Comparison of ENCODE assay signal across 13 mouse cellular contexts in genomic region chr1:144030499-144030898, GRCm38 (mm10). TPM values are rescaled to one million over a fixed set of nuclear protein-coding genes. Genes with fewer than 3 reads are reported as not detected.
DNase-seq lines count a peak whose midpoint lies in the region; ATAC-seq lines count a peak whose summit lies in the region.
"Had no signal": no experiment of that assay in that cellular context is flagged by ENCODE, and none has a peak within 500 bp of the region (broad histone marks: within the 10 kb centered on the region; RNA-seq: fewer than 3 reads in every experiment).

No protein-coding gene starts in this region.

- no peak overlapping the region for H3K4me3 ChIP-seq in hindbrain, embryonic 12.5 days
- H3K4me3 ChIP-seq in hindbrain, embryonic 10.5 days: no peak overlapping the region
- no peak overlapping the region for H3K4me3 ChIP-seq in forebrain, embryonic 12.5 days (replicated peaks)
- no peak overlapping the region for H3K4me3 ChIP-seq in midbrain, embryonic 14.5 days (replicated peaks; ENCODE audit: low read depth, low read length)
- H3K4me3 ChIP-seq: liver, embryonic 15.5 days; neural tube, embryonic 12.5 days; stomach, embryonic 15.5 days had no signal

- H3K27me3 ChIP-seq in hindbrain, embryonic 12.5 days: no peaks in the 10 kb centered on the region
- no peaks in the 10 kb centered on the region for H3K27me3 ChIP-seq in hindbrain, embryonic 10.5 days (ENCODE audit: insufficient read depth, poor library complexity, severe bottlenecking)
- no peaks in the 10 kb centered on the region for H3K27me3 ChIP-seq in forebrain, embryonic 12.5 days
- H3K27me3 ChIP-seq in midbrain, embryonic 14.5 days (ENCODE audit: control insufficient read depth, insufficient read depth, low read length): no peaks in the 10 kb centered on the region
- H3K27me3 ChIP-seq: liver, embryonic 15.5 days; neural tube, embryonic 12.5 days; stomach, embryonic 15.5 days had no signal

- no peak overlapping the region for H3K4me2 ChIP-seq in hindbrain, embryonic 12.5 days (replicated peaks)
- H3K4me2 ChIP-seq in forebrain, embryonic 12.5 days: no peak overlapping the region
- no peak overlapping the region for H3K4me2 ChIP-seq in midbrain, embryonic 14.5 days (ENCODE audit: low read length)
- H3K4me2 ChIP-seq: liver, embryonic 15.5 days; neural tube, embryonic 12.5 days; stomach, embryonic 15.5 days had no signal

- 45% methylated on average over 6 of the region's 6 CpGs for WGBS in hindbrain, embryonic 12.5 days
- 67% methylated on average over 6 of the region's 6 CpGs for WGBS in hindbrain, embryonic 10.5 days
- 30% methylated on average over 6 of the region's 6 CpGs for WGBS in forebrain, embryonic 12.5 days
- WGBS in midbrain, embryonic 14.5 days: 47% methylated on average over 6 of the region's 6 CpGs

- DNase-seq in hindbrain, embryonic 10.5 days (ENCODE audit: low spot score): no peak
- DNase-seq in kidney, adult 9 months: peak; percentile 47
- DNase-seq in midbrain, embryonic 14.5 days: peak; percentile 44
- DNase-seq in right cerebral cortex, postnatal 14 days: no peak
- DNase-seq in right cerebral cortex, postnatal 10 days (ENCODE audit: low spot score in 2 of 2): no peak
- DNase-seq in gastrocnemius, postnatal 14 days: no peak
- DNase-seq: heart, adult 11 months; heart, postnatal 14 days had no signal

- peak; percentile 80 for ATAC-seq in hindbrain, embryonic 12.5 days (ENCODE audit: low FRiP score)
- peak; percentile 93; the same call in 1 of the 2 replicates for ATAC-seq in forebrain, embryonic 12.5 days (ENCODE audit: low FRiP score)
- ATAC-seq in midbrain, embryonic 14.5 days (ENCODE audit: low FRiP score, low TSS enrichment): no peak

- H3K4me1 ChIP-seq in hindbrain, embryonic 12.5 days: 0 out of 2 replicates have a peak, but pooled peaks cover 3% of the 10 kb centered on the region
- H3K4me1 ChIP-seq in hindbrain, embryonic 10.5 days (replicated peaks): no peaks in the 10 kb centered on the region
- no peaks in the 10 kb centered on the region; the same call in 1 of the 2 replicates for H3K4me1 ChIP-seq in forebrain, embryonic 12.5 days
- H3K4me1 ChIP-seq in midbrain, embryonic 14.5 days (ENCODE audit: control insufficient read depth, insufficient read depth, low read length): no peaks in the 10 kb centered on the region
- H3K4me1 ChIP-seq: liver, embryonic 15.5 days; neural tube, embryonic 12.5 days; stomach, embryonic 15.5 days had no signal

- H3K36me3 ChIP-seq in hindbrain, embryonic 12.5 days: no peaks in the 10 kb centered on the region
- H3K36me3 ChIP-seq in hindbrain, embryonic 10.5 days: no peaks in the 10 kb centered on the region
- no peaks in the 10 kb centered on the region for H3K36me3 ChIP-seq in forebrain, embryonic 12.5 days (replicated peaks)
- no peaks in the 10 kb centered on the region for H3K36me3 ChIP-seq in midbrain, embryonic 14.5 days (ENCODE audit: control insufficient read depth, insufficient read depth, low read length)
- H3K36me3 ChIP-seq: liver, embryonic 15.5 days; neural tube, embryonic 12.5 days; stomach, embryonic 15.5 days had no signal

- no peak overlapping the region for H3K27ac ChIP-seq in hindbrain, embryonic 12.5 days
- H3K27ac ChIP-seq in hindbrain, embryonic 10.5 days: no peak overlapping the region
- H3K27ac ChIP-seq in forebrain, embryonic 12.5 days: no peak overlapping the region
- H3K27ac ChIP-seq in midbrain, embryonic 14.5 days (replicated peaks; ENCODE audit: low read depth, low read length): no peak overlapping the region
- H3K27ac ChIP-seq: liver, embryonic 15.5 days; neural tube, embryonic 12.5 days; stomach, embryonic 15.5 days had no signal

- intact Hi-C loops in gastrocnemius, postnatal 14 days (cut with DNase I; ENCODE audit: low total_unique reads): no loop called here

- H3K9me3 ChIP-seq in hindbrain, embryonic 12.5 days (replicated peaks): no peaks in the 10 kb centered on the region
- no peaks in the 10 kb centered on the region for H3K9me3 ChIP-seq in hindbrain, embryonic 10.5 days
- no peaks in the 10 kb centered on the region for H3K9me3 ChIP-seq in forebrain, embryonic 12.5 days
- no peaks in the 10 kb centered on the region for H3K9me3 ChIP-seq in midbrain, embryonic 14.5 days (ENCODE audit: control insufficient read depth, low read length)
- H3K9me3 ChIP-seq: liver, embryonic 15.5 days; neural tube, embryonic 12.5 days; stomach, embryonic 15.5 days had no signal

- H3K9ac ChIP-seq in hindbrain, embryonic 12.5 days: no peak overlapping the region
- no peak overlapping the region for H3K9ac ChIP-seq in forebrain, embryonic 12.5 days
- H3K9ac ChIP-seq in midbrain, embryonic 14.5 days (replicated peaks; ENCODE audit: low read length): no peak overlapping the region
- H3K9ac ChIP-seq: liver, embryonic 15.5 days; neural tube, embryonic 12.5 days; stomach, embryonic 15.5 days had no signal

RNA-seq across cellular contexts. Expression of gene Rgs2, which starts 26.5 kb away (rescaled TPM):
- polyA plus RNA-seq in hindbrain, embryonic 12.5 days (2016; fragmentation: Nextera tagmentation; extraction: Ambion mirVana): 108 and 118 TPM in 2 replicates
- 44.8 and 50.3 TPM in 2 replicates for polyA plus RNA-seq in hindbrain, embryonic 10.5 days (2016; fragmentation: Nextera tagmentation; extraction: Ambion mirVana)
- polyA plus RNA-seq in forebrain, embryonic 12.5 days (2016; fragmentation: Nextera tagmentation; extraction: Ambion mirVana): 86.1 and 104 TPM in 2 replicates
- polyA plus RNA-seq in midbrain, embryonic 14.5 days (2014; fragmentation: Nextera tagmentation; extraction: Ambion mirVana): 123 and 132 TPM in 2 replicates
- 10 to 100 TPM in 1 of 2 experiments, 1 to 10 TPM in 1; 9.8 to 12.9 TPM for total RNA-seq in gastrocnemius, postnatal 14 days (2021)

Comparison
In these comparisons a context has a peak if more than half of its experiments do, and no peak if none do; other contexts are left out.
1. DNase-seq: peak in kidney, adult 9 months (single experiment) and midbrain, embryonic 14.5 days (single experiment); none in hindbrain, embryonic 10.5 days (single experiment), right cerebral cortex, postnatal 14 days (single experiment), right cerebral cortex, postnatal 10 days (0 of 2) and gastrocnemius, postnatal 14 days (single experiment).